Mouse (Mus musculus) adrenal gland, postnatal 14 days (tissue): Measurements from ENCODE around the gene 1700029H14Rik. TPM values are rescaled to one million over a fixed set of nuclear protein-coding genes. Genes with fewer than 3 reads are reported as not detected.
A peak's percentile ranks its signal among the peaks of the same experiment; 100 is the strongest.

Experiments used
- DNase-seq: peaks from one replicate; pipeline ENCODE4 v3.0.0; 2021; ENCODE audit warnings: mixed read lengths
- total RNA-seq: library from RNA; stranded (reverse); gene quantifications from 2 replicates; pipeline ENCODE4 v1.2.3, GENCODE M21; 2021

Gene 1700029H14Rik
- total RNA-seq, 1 experiment from 2014 or later = not detected

DNA sequence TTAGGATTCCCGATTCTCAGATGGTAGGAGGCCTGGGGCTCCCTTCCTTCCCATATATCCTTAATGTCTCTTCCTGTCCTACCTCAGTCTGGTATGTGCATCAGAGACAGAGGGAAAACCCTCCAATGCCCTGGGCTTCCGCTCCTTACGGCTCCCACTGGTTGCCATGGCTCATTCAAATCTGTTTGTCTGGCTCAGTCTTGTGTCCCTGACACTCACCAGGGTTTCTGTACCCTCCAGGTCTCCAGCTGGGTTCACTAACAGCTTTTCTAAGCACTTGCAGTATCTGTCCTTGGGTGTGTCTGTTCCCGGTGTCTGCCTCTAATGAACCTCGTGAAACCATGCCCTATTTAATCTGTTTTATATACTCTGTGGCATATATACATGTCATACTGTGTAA is 20.7 kb downstream of the 1700029H14Rik start:
- no peak for DNase-seq

DNA sequence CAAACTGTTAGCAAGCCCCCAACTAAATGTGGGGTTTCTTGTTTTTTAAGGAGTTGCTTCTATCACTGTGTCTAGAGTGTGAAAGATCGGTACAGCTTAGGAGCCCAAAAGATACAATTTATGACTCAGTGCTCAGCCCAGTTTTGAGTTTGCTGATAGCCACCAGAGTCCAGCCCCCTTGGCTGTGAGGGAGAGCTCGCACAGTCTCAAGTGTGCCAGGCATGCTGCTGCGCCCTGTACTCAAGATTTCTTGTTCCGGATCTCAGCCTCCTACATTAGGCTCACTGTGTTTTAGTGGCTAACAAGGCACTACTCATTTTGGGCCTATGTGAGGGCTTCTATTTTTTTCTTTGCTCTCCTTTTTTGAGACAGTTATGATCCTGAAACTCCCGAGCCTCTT is 22.1 kb downstream of the 1700029H14Rik start:
- no peak for DNase-seq

DNA sequence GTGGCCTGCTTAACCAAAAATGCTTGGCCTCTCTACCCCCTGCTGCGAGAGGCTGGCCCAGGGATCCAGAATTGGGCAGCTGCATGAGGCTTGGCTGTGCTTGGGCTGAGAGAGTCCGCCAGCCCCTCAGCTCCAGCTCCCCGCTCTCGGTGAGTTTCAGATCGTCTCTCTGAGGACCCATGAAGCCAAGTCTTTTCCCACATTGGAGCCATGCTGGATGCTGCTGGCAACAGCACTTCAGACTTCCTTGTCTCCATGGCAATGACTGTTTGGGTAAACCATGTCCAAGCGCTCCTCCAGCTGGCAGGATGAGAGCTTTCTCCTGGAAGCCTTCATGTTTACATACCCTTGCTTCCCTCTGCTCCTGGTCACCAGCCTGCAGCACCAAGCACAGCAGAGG is 23.4 kb downstream of the 1700029H14Rik start:
- DNase-seq = no peak

DNA sequence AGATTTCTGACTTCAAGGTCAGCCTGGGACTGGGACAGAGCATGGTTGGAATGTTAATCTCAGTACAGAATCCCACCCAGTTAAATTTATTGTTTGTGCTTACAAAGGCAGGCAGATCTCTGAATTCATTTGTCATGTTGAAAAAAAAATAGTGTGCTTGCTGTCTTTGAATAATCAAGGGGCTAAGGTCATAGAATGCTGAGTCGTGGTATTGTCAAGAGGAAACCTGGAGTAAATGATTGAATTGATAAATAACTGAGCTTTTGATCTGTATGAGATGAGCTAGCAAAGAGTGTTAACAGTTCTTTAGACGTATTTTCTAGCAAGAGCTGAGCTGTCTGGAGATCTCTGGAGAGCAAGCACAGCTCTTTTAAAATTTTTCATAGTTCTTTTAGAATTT is 25.2 kb downstream of the 1700029H14Rik start:
- DNase-seq = no peak

DNA sequence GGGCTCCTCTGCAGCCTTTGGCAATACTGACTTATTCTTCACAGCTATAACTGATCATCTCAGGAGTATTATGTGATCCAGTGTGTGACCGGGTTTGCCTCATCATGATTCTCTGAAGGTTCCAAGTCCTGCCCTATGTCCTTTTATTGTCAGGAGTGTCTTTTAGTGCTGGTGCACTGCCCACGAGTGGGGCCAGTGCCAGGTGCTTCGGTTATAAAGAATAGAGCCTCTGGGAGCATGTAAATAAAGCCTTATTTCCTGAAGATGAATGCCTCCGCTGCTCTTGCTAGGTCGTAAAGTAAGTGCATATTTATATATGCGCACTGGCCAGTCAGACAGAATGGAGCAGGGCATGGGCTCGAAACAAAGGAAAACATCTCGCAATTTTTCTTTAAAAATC is 29.1 kb downstream of the 1700029H14Rik start:
- no peak for DNase-seq

DNA sequence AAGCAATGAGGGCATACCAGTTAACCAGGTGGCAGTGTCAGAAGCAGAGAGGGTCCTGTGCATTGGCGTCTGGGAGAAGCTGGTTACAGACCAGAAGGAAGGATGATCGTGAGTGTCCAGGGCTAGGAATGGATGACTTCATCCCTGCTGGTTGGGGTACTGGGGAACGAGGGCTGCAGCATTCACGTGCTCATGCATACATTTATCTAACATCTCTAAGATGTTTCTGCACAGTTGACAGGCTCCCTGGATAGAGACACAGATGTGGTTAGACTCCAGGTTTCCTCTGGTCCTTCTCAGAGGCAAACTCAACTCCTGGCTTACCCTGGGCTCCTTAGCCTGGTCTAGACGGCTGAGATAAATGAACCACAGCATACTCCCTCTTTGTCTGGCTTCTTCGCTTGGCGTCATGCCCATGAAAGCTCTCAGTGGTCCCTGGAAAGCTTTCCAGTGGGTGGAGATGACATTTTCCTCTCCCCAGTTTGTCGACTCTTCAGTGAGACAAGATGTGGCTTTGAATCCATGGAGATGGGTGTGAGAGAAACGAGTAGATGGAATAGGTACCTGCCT is 30.6 kb downstream of the 1700029H14Rik start:
- no peak for DNase-seq

DNA sequence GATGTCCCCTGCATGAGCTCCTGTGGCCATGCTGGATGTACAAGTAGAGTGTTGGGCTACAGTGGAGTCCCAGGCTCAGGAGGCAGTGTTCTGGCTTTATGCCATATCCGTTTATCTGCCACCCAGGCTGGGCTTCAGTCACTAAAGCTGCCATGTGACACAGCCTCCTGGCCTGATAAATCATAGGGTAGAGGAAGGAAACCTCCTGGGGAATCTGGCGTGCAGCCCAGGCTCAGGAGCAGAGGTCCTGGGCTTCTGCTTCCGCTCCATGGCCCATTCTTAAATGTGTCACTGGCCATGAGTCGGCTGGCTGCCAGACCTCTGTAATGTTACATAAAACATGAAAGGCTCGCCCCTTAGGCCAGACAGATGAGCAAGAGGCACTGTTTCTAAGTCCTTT is 31.3 kb downstream of the 1700029H14Rik start:
- DNase-seq = peak; percentile 95

DNA sequence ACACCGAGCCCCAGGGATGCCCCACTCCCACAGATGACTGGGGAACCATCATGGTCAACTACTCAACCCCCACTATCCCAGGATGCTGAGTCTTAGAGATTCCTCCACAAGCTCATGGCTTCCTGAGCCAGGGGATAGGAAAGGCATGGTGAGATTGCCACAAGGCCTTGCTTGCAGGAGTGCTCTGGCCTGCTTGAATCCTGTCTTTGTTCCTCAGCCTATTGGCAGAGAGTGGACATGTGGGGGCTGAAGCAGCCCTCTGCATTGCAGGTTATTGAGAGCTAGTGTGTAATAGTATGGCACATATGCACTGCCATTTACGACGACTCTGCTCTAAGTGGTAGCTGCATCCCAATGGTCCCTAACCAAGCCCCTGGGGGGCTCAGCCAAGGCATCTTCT is 31.9 kb downstream of the 1700029H14Rik start:
- DNase-seq = peak; percentile 24

DNA sequence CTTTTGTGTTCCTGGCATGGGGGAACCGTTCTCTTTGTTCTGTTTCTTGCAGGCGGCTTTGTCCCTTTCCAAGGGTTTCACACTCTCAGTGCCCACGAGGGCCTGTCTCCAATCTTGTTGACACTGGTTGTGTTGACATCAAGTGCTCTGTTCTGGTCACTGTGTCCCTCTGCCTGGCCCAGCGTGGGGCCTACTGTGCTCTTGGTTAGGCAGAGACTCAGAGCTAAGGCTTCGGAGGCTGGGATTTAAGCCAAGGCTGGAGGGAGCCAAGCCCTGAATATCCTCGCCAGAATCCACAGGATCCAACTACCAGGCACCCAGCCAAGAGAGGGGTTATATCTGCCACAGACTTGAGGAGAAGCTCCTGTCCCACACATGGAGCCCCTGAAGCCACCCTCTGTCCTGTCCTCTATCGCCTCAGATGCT is 32.4 kb downstream of the 1700029H14Rik start:
- peak; percentile 77 for DNase-seq

DNA sequence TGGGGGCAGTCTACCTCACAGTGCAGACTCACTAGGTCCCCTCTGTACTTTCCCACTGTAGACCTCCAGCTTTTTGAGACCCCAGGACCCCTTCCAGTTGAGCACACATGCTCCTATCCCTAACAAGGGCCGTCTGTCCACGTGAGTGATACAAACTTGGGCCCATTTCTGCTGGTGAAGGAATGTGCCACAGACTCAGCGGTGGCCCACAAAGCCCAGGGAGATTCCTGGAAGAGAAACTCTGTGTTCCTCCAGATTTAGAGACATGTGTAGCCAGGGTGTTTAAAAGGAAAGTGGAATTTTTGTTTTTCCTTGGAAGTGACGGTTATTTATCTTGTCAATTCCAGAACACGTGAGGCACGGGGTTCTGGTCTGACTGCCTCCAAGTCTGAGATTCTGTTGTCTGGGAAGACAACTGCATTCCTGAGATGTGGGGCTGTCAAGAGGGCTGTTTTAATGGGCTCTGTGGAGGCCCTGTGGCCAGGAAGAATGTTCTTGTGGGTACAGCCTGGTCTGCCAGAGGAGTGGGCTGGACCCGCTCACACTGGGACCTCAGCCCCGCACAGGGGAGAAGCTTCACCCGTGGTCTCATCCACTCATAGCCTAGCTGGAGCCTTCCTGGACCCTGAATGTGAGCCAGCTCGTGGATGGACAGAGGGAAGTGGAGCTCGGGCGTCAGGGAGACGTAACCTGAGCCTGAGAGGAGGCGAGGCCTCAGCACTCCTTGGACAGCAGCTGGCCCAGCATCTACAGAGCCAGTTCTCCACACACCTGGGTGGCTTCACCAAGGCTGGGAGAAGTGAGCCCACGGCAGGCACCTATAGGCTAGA is 33.0 kb downstream of the 1700029H14Rik start:
- no peak for DNase-seq

DNA sequence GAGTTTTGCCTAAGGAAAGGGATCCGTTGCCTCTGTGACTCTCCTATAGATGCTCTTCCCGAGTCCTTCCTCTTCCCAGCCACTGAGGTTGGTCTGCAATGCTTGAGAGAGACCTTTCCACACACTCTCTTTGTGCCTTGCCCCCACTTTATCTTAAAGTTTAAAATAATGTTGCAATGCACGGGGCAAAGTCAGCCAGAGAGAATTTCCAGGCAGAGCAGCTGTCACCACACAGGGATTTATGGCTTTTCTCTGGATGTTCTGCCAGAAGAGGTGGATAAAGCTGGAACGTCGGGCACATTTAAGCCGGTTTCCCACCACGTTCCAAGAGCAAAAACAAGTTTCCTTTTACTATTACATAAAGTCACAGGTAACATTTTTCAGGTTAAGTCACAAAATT is 40.9 kb downstream of the 1700029H14Rik start:
- DNase-seq = peak; percentile 38

DNA sequence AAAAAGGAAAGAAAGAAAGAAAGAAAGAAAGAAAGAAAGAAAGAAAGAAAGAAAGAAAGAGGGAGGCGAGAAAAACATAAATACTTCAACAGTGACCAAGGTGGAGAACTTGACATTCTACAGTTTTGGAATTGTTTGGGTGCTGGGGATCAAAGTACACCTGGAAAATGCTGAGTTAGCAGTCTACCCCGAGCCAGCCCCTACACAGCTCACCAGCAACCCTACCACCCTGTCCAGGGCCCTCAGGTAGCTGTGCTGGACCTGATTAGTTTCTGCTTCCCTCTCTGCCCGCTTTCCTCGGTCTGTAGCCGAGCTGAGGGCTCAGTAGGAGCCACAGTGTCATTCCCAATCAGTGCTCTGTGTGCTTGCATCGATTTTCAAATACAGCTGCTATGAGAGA is 41.9 kb downstream of the 1700029H14Rik start:
- DNase-seq = no peak

DNA sequence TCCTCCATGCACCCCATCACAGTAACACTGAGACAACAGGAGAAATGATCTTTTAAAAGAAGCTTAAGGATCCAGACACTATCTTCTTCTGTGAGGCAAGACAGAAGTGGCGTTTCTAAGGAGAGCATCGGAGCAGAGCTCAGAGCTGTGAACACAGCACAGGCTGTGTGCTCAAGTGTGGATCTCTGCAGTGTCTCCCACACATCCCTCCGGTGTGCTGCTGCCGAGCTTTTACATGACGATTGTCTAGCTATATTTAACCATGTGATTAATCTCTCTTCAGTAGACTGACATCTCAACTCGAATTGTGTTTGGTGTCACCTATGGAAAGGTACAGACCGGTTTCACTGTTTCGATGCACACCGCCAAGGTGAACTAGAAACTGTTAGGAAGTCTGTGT is 42.8 kb downstream of the 1700029H14Rik start:
- DNase-seq = no peak

DNA sequence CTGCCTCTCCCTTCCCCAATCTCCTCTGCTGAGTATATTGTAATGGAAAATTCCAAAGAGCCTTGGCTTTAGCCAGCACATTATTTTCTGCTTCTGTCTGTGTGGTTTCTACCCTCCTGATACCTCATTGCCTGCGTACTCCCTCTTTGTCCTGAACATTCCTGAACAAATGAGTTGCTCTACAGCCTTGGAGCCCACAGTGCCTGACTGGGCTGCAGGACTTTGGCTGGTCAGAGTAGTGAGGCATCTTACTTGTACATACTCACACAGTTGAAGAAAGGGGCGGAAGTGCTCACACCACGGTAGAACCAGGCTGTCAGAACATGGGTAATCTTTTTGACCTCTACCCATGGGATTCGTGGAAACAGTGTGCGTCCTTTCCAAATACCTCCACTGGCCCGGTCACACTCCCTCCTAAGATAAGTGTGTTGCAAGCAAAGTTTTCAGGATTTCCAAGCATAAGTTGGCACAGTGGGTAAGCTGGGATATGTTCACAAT is 44.9 kb downstream of the 1700029H14Rik start:
- DNase-seq = peak; percentile 24

DNA sequence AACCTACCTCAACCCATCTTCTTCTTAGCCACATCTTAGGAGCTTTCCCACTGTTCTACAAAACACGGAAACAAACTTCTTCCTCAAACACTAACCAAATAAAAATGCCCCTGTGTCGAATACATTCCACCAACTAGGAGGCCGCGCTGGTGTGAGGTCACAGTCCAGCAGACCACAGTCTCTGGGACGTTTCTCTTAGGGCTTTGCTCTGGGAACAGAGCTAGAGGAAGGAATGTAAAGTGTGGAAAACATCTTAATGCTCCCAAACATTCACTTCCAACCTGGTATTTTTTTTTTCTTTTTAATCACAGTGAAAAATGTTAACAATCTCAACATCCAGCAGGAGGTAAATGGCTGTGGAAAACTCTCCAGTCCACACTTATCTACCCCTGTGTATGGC is 45.5 kb downstream of the 1700029H14Rik start:
- DNase-seq = no peak

DNA sequence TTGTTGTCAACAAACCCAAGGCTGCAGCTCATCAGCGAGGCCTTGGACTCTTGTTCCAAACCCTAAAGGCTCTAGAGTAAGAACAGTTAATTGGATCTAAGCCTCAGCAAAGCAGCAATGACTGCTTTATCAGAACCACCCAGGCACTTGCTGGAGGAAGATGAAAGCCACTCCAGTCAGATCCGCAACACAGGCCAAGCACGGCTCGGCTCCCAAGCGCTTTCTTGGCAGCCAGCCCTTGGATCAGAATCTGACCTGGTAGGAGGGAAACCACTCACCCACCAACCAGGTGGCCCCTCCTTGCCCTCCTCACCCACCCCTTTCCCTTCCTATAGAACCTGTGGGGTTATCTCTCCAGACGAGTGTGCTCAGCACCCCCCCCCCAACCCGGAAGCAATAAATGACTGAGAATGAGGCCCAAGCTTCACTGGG is 46.2 kb downstream of the 1700029H14Rik start:
- peak; percentile 78 for DNase-seq

DNA sequence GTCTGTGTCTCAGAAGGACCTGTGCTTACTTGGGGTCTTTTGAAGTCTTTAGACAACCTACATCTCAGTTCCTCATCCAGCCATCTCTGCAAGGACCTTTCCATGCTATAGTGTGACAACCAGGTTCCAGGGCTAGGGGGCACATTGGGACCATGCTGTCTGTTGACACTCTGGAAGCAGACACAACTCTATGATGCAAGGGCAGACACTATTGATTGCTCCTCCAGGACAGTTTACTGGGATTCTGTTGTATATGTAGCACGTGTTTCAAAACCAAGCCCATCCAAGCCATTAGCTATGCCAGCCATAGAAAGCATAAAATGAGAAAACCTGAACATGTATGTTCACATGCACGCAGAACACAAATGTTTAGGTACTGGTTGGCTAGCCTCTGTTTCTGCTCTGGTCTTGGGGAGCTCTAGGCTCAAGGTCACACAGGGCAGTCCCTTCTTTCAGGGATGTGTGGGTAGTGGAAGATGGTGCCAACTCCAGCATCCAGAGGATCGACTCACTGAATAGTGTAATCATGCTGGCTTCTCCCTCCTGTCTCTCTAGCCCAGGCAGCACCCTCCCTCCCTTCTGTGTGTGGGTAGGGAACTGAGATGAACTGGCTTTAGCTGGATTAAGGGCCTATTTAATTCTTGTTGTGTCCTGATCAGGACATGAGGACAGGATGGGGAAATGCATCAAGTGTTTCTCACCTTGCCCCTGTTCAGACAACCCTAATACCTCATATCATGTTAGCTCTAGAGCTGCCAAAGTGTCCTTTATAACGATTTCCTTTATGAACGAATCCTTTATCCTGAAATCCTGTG is 48.5 kb downstream of the 1700029H14Rik start:
- DNase-seq = no peak

DNA sequence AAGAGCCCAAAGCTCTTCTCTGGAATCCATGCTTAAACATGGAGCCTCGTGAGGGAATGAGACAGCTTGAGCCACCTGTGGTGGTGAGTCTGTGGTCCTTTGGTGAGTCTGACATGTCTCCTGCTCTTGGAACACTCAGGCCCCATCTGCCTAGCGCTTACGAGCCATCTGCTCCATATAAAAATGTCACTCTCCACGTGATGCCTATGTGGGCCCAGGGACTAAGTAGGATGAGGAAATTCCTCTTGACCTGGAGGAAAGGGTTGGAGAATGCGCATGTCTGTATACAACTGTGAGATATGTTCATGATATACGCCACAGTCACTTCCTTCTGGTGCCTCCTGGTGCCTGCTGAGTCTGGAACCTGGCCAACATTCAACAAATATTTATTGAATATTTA is 49.6 kb downstream of the 1700029H14Rik start:
- DNase-seq = no peak

DNA sequence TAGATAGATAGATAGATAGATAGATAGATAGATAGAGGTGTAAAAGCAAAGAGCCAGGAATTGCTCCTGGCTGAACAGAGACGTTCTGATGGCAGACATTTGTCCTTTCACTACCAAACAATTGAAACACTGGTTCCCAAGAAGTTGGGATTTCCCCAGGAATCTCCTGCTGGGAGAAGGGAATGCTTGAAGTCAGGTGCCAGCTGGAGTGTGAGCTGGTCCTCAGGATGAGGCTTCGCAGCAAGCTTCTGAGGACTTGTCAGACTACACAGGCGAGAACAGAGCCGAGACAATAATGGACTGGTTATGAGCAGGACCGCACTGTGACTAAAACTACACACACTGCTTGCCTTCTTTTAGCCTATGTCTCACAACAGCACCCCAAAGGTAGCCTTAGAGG is 50.2 kb downstream of the 1700029H14Rik start:
- no peak for DNase-seq

DNA sequence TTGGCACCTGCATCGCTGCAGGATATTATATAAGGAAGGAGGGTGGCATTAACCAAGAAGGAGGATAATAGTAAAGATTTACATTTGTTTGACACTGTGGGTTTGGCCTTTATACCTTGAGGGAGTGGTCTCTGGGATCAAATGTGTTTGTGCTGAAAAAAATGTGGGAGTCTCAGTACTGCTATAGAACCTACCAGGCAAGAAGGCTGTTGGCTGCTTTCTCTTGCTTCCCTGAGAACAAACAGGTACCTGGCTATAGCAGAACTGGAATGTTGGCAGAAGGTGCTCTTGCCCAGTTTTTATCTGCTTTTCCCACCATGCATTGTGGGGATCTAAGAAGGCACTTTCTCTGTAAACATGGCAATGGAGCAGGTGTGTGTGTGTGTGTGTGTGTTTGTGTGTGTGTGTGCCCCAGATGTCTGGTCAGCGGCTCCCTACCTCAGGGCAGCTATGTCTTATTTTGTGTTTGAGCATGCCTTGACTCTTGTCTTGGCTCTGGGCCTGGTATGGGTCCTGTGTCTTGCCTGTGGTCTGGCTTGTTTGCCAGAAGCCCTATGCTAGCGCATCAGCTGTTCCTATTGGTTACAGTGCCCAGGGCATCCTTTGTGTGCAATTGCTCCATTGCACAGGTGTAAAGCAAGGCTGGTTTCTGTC is 54.9 kb downstream of the 1700029H14Rik start:
- DNase-seq = no peak

DNA sequence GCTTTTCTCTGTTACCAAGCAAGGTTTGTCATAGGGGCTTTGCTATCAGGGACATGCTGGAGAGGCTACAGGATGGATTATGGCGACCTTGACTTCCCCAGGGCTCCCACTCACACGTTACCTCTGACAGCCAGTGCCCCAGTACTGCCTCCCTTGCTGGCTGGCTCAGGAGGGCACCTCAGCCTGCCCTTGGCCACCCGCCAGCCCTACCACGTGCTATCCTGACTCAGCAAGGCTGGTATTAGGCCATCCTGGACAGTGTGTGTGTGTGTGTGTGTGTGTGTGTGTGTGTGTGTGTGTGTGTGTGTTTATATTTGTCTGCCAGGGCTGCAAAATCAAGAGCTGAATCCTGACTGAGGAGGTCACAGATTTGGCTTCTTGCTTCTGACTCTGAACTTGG is 55.4 kb downstream of the 1700029H14Rik start:
- DNase-seq = peak; percentile 99
